Mouse (Mus musculus) testis, adult 2 months (tissue): ENCODE measurements around the gene Smarca4. TPM values are rescaled to one million over a fixed set of nuclear protein-coding genes. Genes with fewer than 3 reads are reported as not detected.

Source experiments
- H3K27ac ChIP-seq: fragments of 200-500 bp; 2 replicates; pipeline ENCODE4 v1.5.1; 2012; ENCODE audit warnings: low read depth, low read length; ENCODE audit not compliant: control insufficient read depth, insufficient read depth
- H3K27me3 ChIP-seq: fragments of 200-500 bp; 2 replicates; pipeline ENCODE4 v1.6.1; 2012; ENCODE audit warnings: mild to moderate bottlenecking, low read length, moderate library complexity; ENCODE audit not compliant: control insufficient read depth, insufficient read depth
- H3K36me3 ChIP-seq: fragments of 200-500 bp; 2 replicates; pipeline ENCODE4 v1.6.1; 2012; ENCODE audit warnings: mild to moderate bottlenecking, low read length; ENCODE audit not compliant: control insufficient read depth, insufficient read depth
- H3K4me1 ChIP-seq: fragments of 200-500 bp; 2 replicates; pipeline ENCODE4 v1.6.1; 2012; ENCODE audit warnings: low read length; ENCODE audit not compliant: control insufficient read depth, insufficient read depth
- H3K4me3 ChIP-seq: fragments of 200-500 bp; 2 replicates; pipeline ENCODE4 v1.5.1; 2012; ENCODE audit warnings: low read depth, mild to moderate bottlenecking, low read length, moderate library complexity, mixed read lengths; ENCODE audit not compliant: control insufficient read depth
- CTCF ChIP-seq: fragments of 200-500 bp; IDR thresholded peaks from 2 replicates; pipeline ENCODE4 v1.5.1; 2012; ENCODE audit warnings: low read depth, mild to moderate bottlenecking, inconsistent platforms, low read length, moderate library complexity; ENCODE audit not compliant: control insufficient read depth, insufficient read depth, insufficient replicate concordance
- POLR2A ChIP-seq: fragments of 200-500 bp; IDR thresholded peaks from 2 replicates; pipeline ENCODE4 v1.6.1; 2012; ENCODE audit warnings: low read depth, mild to moderate bottlenecking, inconsistent platforms, low read length, moderate library complexity; ENCODE audit not compliant: control insufficient read depth
- polyA plus RNA-seq: library from polyadenylated mRNA; depleted of rRNA; stranded (reverse); fragments of >200 nt; gene quantifications from 2 replicates; pipeline ENCODE4 v1.2.3, GENCODE M21; 2012

Gene Smarca4
- polyA plus RNA-seq, 1 experiment = 44.4 TPM

DNA sequence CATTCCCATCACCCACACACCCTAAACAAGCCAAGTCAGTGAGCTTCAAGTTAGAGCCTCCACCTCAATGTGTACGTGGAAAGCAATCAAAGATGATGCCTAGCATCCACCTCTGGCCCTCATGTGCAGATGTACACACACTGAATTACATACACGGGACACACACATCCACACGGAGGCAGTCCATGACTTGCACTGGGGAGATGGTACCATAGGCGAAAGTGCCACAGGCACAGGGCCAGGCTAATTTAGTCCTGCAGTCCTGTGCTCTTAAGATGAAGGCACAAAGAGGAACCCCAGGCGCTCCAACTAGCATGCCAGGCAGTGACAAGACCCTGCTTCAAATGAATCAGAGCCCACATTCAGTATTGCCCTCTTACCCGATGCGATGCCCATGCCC, 87.5 kb downstream of the Smarca4 start:
- Histone ChIP-seq H3K4me3 (no peak overlapping the region), H3K27ac (no peak overlapping the region), H3K4me1 (no peaks in the 10 kb centered on the region), H3K27me3 (no peaks in the 10 kb centered on the region), H3K36me3 (peaks cover 3% of the 10 kb centered on the region)
- TF ChIP-seq CTCF (no peak), POLR2A (no peak)

DNA sequence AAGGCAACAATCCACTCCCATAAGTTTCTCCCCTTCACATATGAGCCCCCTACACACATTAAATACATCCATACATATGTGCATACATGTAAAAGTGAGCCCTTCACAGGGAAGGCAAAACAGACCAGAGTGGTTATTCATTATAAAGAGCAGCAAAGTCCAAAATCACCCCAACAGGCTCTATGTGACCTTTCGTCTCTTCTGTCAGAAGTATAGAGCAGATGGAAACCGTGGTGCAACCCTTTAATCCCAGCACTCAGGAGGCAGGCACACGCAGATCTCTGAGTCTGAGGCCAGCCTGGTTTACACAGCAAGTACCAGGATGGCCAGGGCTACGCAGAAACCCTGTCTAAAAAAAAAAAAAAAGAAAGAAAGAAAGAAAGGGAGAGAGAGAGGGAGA, 90.1 kb downstream of the Smarca4 start:
- no peak for TF ChIP-seq CTCF
- Histone ChIP-seq H3K4me3 (no peak overlapping the region), H3K27ac (no peak overlapping the region), H3K36me3 (peaks cover 2% of the 10 kb centered on the region), H3K4me1 (no peaks in the 10 kb centered on the region), H3K27me3 (no peaks in the 10 kb centered on the region)

DNA sequence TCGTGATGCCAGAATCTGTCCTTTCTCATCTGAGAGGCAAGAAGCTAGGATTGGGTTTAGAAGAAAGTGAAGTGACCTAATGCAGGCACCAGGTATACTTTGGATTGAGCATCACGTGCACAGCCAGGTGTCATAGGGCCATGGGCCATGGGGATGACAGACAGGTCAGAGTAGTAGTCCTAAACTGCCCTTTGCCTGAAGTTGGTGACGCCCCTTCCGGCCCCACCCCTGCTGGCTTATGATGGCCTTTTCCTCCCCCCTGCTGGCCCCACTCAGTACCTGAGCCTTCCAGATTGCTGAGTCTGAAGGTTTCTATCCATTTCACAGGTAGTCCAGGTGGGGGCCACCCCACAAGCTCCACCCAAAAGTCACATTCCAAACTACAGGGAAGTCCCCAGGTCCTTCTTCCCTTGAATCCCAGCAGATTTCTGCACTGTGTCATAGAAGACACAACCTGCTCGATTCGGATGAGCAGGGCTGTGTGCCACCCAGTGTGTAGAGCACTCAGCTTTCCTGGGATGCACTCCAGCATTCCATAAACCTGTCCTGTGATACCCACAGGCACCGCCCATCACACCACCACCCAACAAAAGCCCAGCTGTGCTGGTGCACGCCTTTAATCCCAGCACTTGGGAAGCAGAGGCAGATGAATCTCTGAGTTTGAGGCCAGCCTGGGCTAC, 90.8 kb downstream of the Smarca4 start:
- Histone ChIP-seq H3K27ac (no peak overlapping the region), H3K27me3 (no peaks in the 10 kb centered on the region), H3K4me1 (no peaks in the 10 kb centered on the region), H3K36me3 (no peaks in the 10 kb centered on the region; the same call in 1 of the 2 replicates), H3K4me3 (no peak overlapping the region)
- TF ChIP-seq CTCF (no peak), POLR2A (no peak)

DNA sequence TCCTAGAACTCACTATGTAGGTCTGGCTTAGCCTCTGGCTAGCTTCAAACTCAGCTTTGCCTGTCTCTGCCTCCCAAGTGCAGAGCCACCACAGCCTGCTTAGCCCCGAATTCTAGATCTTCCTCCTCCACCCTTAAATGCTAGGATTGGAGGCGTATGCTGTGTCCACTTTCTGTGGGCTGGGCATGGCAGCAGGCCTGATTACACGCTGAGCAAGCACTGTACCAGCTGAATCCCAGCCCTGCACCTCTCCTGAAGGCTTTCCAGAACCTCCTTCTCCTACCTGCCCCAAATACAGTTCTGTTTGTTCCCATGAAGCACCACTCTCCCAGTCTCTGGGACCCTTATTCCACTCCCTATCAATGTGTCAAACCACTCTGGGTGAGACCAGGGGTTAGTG, 93.4 kb downstream of the Smarca4 start:
- Histone ChIP-seq H3K4me3 (no peak overlapping the region), H3K27ac (no peak overlapping the region), H3K36me3 (no peaks in the 10 kb centered on the region), H3K27me3 (no peaks in the 10 kb centered on the region), H3K4me1 (no peaks in the 10 kb centered on the region; the same call in 1 of the 2 replicates)
- TF ChIP-seq CTCF (no peak), POLR2A (no peak)

DNA sequence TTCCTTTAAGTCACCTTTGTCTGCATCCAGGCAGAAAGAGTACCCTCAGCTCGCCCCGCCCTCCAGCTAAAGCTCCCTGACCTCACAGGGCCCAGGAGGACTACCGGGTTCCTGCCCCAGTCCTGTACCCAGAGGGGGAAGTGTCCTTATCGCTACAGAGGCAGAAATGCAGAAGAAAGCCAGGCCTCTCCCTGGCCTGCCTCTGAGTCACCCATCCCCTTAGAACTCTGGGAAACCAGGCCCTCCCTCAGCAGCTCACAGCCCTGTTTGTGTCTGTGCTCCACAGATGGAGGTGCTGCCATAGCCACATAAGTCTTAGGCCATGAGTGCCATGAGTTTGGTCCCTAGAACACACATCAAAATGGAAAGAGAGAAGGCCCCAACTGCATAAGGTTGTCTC, 99.3 kb downstream of the Smarca4 start:
- Histone ChIP-seq H3K4me1 (peaks cover 14% of the 10 kb centered on the region), H3K4me3 (no peak overlapping the region), H3K27me3 (no peaks in the 10 kb centered on the region), H3K36me3 (no peaks in the 10 kb centered on the region), H3K27ac (no peak overlapping the region)
- no peak for TF ChIP-seq CTCF
- TF ChIP-seq POLR2A = no peak

DNA sequence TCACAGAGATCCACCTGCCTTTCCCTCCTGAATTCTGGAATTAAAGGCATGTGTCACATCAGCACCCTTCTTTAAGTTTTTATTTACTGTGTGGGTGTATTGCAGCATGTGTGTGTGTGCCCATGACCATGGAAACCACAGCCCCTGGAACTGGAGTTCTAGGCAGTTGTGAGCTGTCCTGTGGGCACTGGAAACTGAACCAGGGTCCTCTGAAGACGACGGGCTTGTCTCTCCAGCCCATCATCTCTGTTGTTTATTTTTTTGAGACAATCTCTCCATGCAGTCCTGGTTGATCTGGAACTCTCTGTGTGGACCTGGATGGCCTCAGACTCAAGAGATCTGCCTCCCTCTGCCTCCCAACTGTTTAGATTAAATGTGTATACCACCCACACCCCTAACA, 101.0 kb downstream of the Smarca4 start:
- H3K4me3 ChIP-seq = no peak overlapping the region
- no peaks in the 10 kb centered on the region for H3K36me3 ChIP-seq
- peaks cover 14% of the 10 kb centered on the region for H3K4me1 ChIP-seq
- no peak for TF ChIP-seq POLR2A
- no peak for TF ChIP-seq CTCF
- no peak overlapping the region for H3K27ac ChIP-seq
- no peaks in the 10 kb centered on the region for H3K27me3 ChIP-seq

DNA sequence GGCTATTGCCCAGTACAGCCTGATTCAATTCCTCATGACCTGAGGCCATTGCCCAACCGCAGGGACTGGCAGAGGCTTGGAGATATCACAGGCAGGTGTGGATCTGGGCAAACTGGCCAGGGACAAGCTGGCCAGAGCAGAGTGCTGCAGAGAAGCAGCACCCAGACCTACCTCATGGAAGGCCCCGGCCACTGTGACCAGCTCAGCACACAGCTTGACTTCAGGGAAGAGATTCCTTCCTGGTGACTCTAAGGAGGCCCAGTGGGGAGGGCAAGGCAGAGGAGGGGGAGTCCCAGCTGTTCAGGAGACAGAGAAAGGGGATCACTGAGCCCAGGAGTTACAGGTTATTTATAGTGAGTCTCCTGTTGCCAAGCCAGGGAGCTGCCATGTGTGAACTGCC, 105.1 kb downstream of the Smarca4 start:
- H3K36me3 ChIP-seq = no peaks in the 10 kb centered on the region
- TF ChIP-seq POLR2A = no peak
- no peak for TF ChIP-seq CTCF
- no peak overlapping the region for H3K27ac ChIP-seq
- H3K4me1 ChIP-seq = peaks cover 20% of the 10 kb centered on the region
- no peak overlapping the region for H3K4me3 ChIP-seq
- H3K27me3 ChIP-seq = no peaks in the 10 kb centered on the region
